Mouse (Mus musculus): Measurements from ENCODE around the gene Cntfr.

Cntfr gene

GRCm38 (mm10) chr4:41679291-41679690 is 17.6 kb downstream of the Cntfr start:
- no peak for DNase-seq (ENCODE audit: low spot score in 2 of 2)

GRCm38 (mm10) chr4:41678863-41679262 is 18.0 kb downstream of the Cntfr start:
- DNase-seq (ENCODE audit: low spot score in 2 of 2): no peak

- peak in 1 of 2 experiments; percentile 62 for DNase-seq (ENCODE audit: low spot score in 2 of 2)
These were observed 19.8 kb downstream of the Cntfr start for GRCm38 (mm10) chr4:41677006-41677629.

GRCm38 (mm10) chr4:41676248-41677005 is 20.5 kb downstream of the Cntfr start:
- no peak for DNase-seq (ENCODE audit: low spot score in 2 of 2)

- no peak for DNase-seq (ENCODE audit: low spot score in 2 of 2)
These were observed 23.7 kb downstream of the Cntfr start for GRCm38 (mm10) chr4:41673186-41673585.

- DNase-seq (ENCODE audit: low spot score in 2 of 2): no peak
These were observed 24.3 kb downstream of the Cntfr start for GRCm38 (mm10) chr4:41672522-41672963.

GRCm38 (mm10) chr4:41671963-41672480 is 24.9 kb downstream of the Cntfr start:
- no peak for DNase-seq (ENCODE audit: low spot score in 2 of 2)

- no peak for DNase-seq (ENCODE audit: low spot score in 2 of 2)
These were observed 25.4 kb downstream of the Cntfr start for GRCm38 (mm10) chr4:41671500-41671899.

GRCm38 (mm10) chr4:41670836-41671235 is 26.1 kb downstream of the Cntfr start:
- DNase-seq (ENCODE audit: low spot score in 2 of 2): no peak

- DNase-seq (ENCODE audit: low spot score in 2 of 2): no peak
These were observed 30.2 kb downstream of the Cntfr start for GRCm38 (mm10) chr4:41666646-41667045.

GRCm38 (mm10) chr4:41665009-41665675 is 31.7 kb downstream of the Cntfr start:
- DNase-seq (ENCODE audit: low spot score in 2 of 2): no peak

- no peak for DNase-seq (ENCODE audit: low spot score in 2 of 2)
These were observed 32.4 kb downstream of the Cntfr start for GRCm38 (mm10) chr4:41664533-41664932.

GRCm38 (mm10) chr4:41663614-41664013 is 33.3 kb downstream of the Cntfr start:
- DNase-seq (ENCODE audit: low spot score in 2 of 2): no peak

GRCm38 (mm10) chr4:41662723-41663122 is 34.2 kb downstream of the Cntfr start:
- DNase-seq (ENCODE audit: low spot score in 2 of 2): no peak

- no peak for DNase-seq (ENCODE audit: low spot score in 2 of 2)
These were observed 35.9 kb downstream of the Cntfr start for GRCm38 (mm10) chr4:41660851-41661430.

- DNase-seq (ENCODE audit: low spot score in 2 of 2): no peak
These were observed 37.3 kb downstream of the Cntfr start for GRCm38 (mm10) chr4:41659556-41659955.

- DNase-seq (ENCODE audit: low spot score in 2 of 2): no peak
These were observed 38.1 kb downstream of the Cntfr start for GRCm38 (mm10) chr4:41658566-41659384.

- no peak for DNase-seq (ENCODE audit: low spot score in 2 of 2)
These were observed 41.4 kb downstream of the Cntfr start for GRCm38 (mm10) chr4:41655525-41655924.

- DNase-seq (ENCODE audit: low spot score in 2 of 2): peak in 1 of 2 experiments; percentile 53
These were observed 42.7 kb downstream of the Cntfr start for GRCm38 (mm10) chr4:41654217-41654616.

GRCm38 (mm10) chr4:41653730-41654129 is 43.2 kb downstream of the Cntfr start:
- DNase-seq (ENCODE audit: low spot score in 2 of 2): no peak

GRCm38 (mm10) chr4:41653296-41653695 is 43.6 kb downstream of the Cntfr start:
- peak in 1 of 2 experiments; percentile 73 for DNase-seq (ENCODE audit: low spot score in 2 of 2)

Data from frontal cortex, postnatal 10 days (tissue).